Mouse (Mus musculus) liver, adult (tissue): ENCODE data around the gene Rgs11.

Experiments
- GATA4 ChIP-seq: IDR thresholded peaks from 2 replicates; pipeline ENCODE4 v1.6.1; 2014; ENCODE audit warnings: mild to moderate bottlenecking, low read length; ENCODE audit not compliant: insufficient replicate concordance

Rgs11 gene

GRCm38 (mm10) chr17:26252539-26253251, 49.9 kb downstream of the Rgs11 start, which contains the start of gene Luc7l:
Gene Luc7l (plus strand): TSS chr17:26252896.
- TF ChIP-seq GATA4 = peak; percentile 91; the same call in 1 of the 2 replicates

GRCm38 (mm10) chr17:26253399-26253798, 50.6 kb downstream of the Rgs11 start:
- TF ChIP-seq GATA4 = no peak

GRCm38 (mm10) chr17:26255313-26255712, 52.6 kb downstream of the Rgs11 start:
- no peak for TF ChIP-seq GATA4
